Mouse (Mus musculus) megakaryocyte, embryonic 14.5 days (primary cell): Measurements from ENCODE around the gene Wdhd1.

Experiments
- FLI1 ChIP-seq: IDR thresholded peaks from 2 replicates; pipeline ENCODE4 v1.6.1; 2012; ENCODE audit warnings: low read length, inconsistent platforms, mixed read lengths
- GATA1 ChIP-seq: IDR thresholded peaks from 3 replicates; pipeline ENCODE4 v1.6.1; 2012; ENCODE audit warnings: mixed read lengths, low read length, inconsistent platforms, borderline replicate concordance

DNA sequence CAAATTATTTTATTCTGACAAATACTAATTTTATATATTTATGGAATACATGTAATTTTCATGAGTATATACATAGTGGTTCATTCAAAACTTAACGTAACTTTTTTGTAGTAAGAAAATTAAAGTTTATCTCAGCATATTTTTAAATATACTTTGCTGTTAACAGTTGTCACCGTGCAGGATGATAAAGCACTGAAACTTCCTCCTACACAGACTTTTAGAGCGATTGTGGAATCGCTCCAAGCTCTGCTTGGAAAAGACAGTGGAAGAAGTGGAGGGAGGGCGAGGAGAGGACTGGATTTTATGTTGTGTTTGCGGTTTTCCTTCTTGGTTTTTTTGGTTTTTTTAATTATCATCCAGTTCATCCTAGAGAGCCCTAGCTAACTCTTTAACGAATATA lies 6.9 kb upstream of the Wdhd1 start:
- TF ChIP-seq GATA1 (no peak), FLI1 (no peak)
